29 mouse cellular contexts compared by ENCODE assay signal in genomic region chr5:71606907-71607306, GRCm38 (mm10). TPM values are rescaled to one million over a fixed set of nuclear protein-coding genes. Genes with fewer than 3 reads are reported as not detected.
A peak's percentile ranks its signal among the peaks of the same experiment; 100 is the strongest.
DNase-seq lines count a peak whose midpoint lies in the region; ATAC-seq and TF ChIP-seq lines count a peak whose summit lies in the region.
"Had no signal": no experiment of that assay in that cellular context is flagged by ENCODE, and none has a peak within 500 bp of the region (broad histone marks: within the 10 kb centered on the region; RNA-seq: fewer than 3 reads in every experiment).

No protein-coding gene starts in this region.

- H3K27ac ChIP-seq in forebrain, embryonic 16.5 days (ENCODE audit: low read length) = no peak overlapping the region
- H3K27ac ChIP-seq in forebrain, postnatal 0 days (ENCODE audit: low read depth, low read length) = no peak overlapping the region
- H3K27ac ChIP-seq in heart, embryonic 16.5 days (ENCODE audit: low read length) = peak overlapping the region; percentile 29; the same call in 1 of the 2 replicates
- no peak overlapping the region; the same call in 1 of the 2 replicates for H3K27ac ChIP-seq in heart, embryonic 10.5 days
- peak overlapping the region; percentile 41; the same call in 1 of the 2 replicates for H3K27ac ChIP-seq in left cerebral cortex, adult 2 months
- H3K27ac ChIP-seq in limb, embryonic 10.5 days = no peak overlapping the region
- H3K27ac ChIP-seq: embryonic facial prominence, embryonic 10.5 days; liver, embryonic 15.5 days; lung, embryonic 15.5 days; stomach, embryonic 15.5 days had no signal

- no peak overlapping the region for H3K4me2 ChIP-seq in forebrain, embryonic 16.5 days (ENCODE audit: low read length)
- no peak overlapping the region for H3K4me2 ChIP-seq in forebrain, postnatal 0 days (ENCODE audit: low read depth)
- 0 out of 2 replicates have a peak overlapping the region, but pooled peaks have one; percentile 15 for H3K4me2 ChIP-seq in heart, embryonic 16.5 days (ENCODE audit: low read depth, low read length)
- H3K4me2 ChIP-seq: liver, embryonic 15.5 days; lung, embryonic 15.5 days; stomach, embryonic 15.5 days had no signal

- no peak for TF ChIP-seq POLR2A in brain, embryonic 14.5 days (IDR thresholded peaks at IDR 0.05; ENCODE audit: borderline replicate concordance, extremely low read depth, insufficient read depth, insufficient read length, poor library complexity, severe bottlenecking)

- ATAC-seq in forebrain, embryonic 16.5 days = peak; percentile 47; the same call in 1 of the 2 replicates
- no peak for ATAC-seq in forebrain, postnatal 0 days
- no peak for ATAC-seq in heart, embryonic 16.5 days (replicated peaks; ENCODE audit: extremely low read depth, insufficient read depth, low FRiP score)
- ATAC-seq: hindbrain, embryonic 16.5 days; intestine, embryonic 16.5 days; midbrain, embryonic 16.5 days had no signal

- intact Hi-C loops in left cerebral cortex, adult 2 months (cut with DNase I) = no loop called here

- H3K9ac ChIP-seq in forebrain, embryonic 16.5 days (replicated peaks; ENCODE audit: low read depth, low read length) = no peak overlapping the region
- H3K9ac ChIP-seq in forebrain, postnatal 0 days = no peak overlapping the region
- no peak overlapping the region for H3K9ac ChIP-seq in heart, embryonic 16.5 days (ENCODE audit: low read length)
- H3K9ac ChIP-seq: liver, embryonic 15.5 days; lung, embryonic 15.5 days; stomach, embryonic 15.5 days had no signal

- no peak overlapping the region for H3K4me3 ChIP-seq in forebrain, embryonic 16.5 days (replicated peaks; ENCODE audit: low read length)
- H3K4me3 ChIP-seq in forebrain, postnatal 0 days (ENCODE audit: low read depth, low read length) = no peak overlapping the region
- no peak overlapping the region for H3K4me3 ChIP-seq in heart, embryonic 16.5 days (ENCODE audit: low read length)
- H3K4me3 ChIP-seq in heart, embryonic 10.5 days = no peak overlapping the region
- no peak overlapping the region for H3K4me3 ChIP-seq in left cerebral cortex, adult 2 months
- H3K4me3 ChIP-seq in limb, embryonic 10.5 days = no peak overlapping the region
- H3K4me3 ChIP-seq: embryonic facial prominence, embryonic 10.5 days; liver, embryonic 15.5 days; lung, embryonic 15.5 days; megakaryocyte, embryonic 14.5 days; stomach, embryonic 15.5 days had no signal

- H3K9me3 ChIP-seq in forebrain, embryonic 16.5 days (ENCODE audit: control insufficient read depth, low read length) = no peaks in the 10 kb centered on the region
- H3K9me3 ChIP-seq in forebrain, postnatal 0 days (ENCODE audit: low read length) = no peaks in the 10 kb centered on the region
- no peaks in the 10 kb centered on the region for H3K9me3 ChIP-seq in heart, embryonic 16.5 days (replicated peaks; ENCODE audit: control insufficient read depth, low read length)
- no peaks in the 10 kb centered on the region for H3K9me3 ChIP-seq in heart, embryonic 10.5 days
- no peaks in the 10 kb centered on the region for H3K9me3 ChIP-seq in limb, embryonic 10.5 days (replicated peaks)
- H3K9me3 ChIP-seq: embryonic facial prominence, embryonic 10.5 days; liver, embryonic 15.5 days; lung, embryonic 15.5 days; megakaryocyte, embryonic 14.5 days; stomach, embryonic 15.5 days had no signal

- H3K27me3 ChIP-seq in forebrain, embryonic 16.5 days (replicated peaks; ENCODE audit: control insufficient read depth, insufficient read depth, low read length) = no peaks in the 10 kb centered on the region
- H3K27me3 ChIP-seq in forebrain, postnatal 0 days (ENCODE audit: insufficient read depth, low read length) = no peaks in the 10 kb centered on the region
- H3K27me3 ChIP-seq in heart, embryonic 16.5 days (ENCODE audit: control insufficient read depth, insufficient read depth, low read length) = no peaks in the 10 kb centered on the region
- no peaks in the 10 kb centered on the region for H3K27me3 ChIP-seq in heart, embryonic 10.5 days (ENCODE audit: insufficient read depth, poor library complexity, severe bottlenecking)
- no peaks in the 10 kb centered on the region for H3K27me3 ChIP-seq in limb, embryonic 10.5 days (ENCODE audit: low read depth, poor library complexity, severe bottlenecking)
- H3K27me3 ChIP-seq: liver, embryonic 15.5 days; lung, embryonic 15.5 days; megakaryocyte, embryonic 14.5 days; stomach, embryonic 15.5 days had no signal

- no peaks in the 10 kb centered on the region for H3K36me3 ChIP-seq in forebrain, embryonic 16.5 days (ENCODE audit: control insufficient read depth, insufficient read depth)
- no peaks in the 10 kb centered on the region for H3K36me3 ChIP-seq in forebrain, postnatal 0 days (ENCODE audit: insufficient read depth)
- no peaks in the 10 kb centered on the region for H3K36me3 ChIP-seq in heart, embryonic 16.5 days (ENCODE audit: control insufficient read depth, insufficient read depth)
- H3K36me3 ChIP-seq in heart, embryonic 10.5 days = no peaks in the 10 kb centered on the region
- H3K36me3 ChIP-seq in limb, embryonic 10.5 days = no peaks in the 10 kb centered on the region
- H3K36me3 ChIP-seq: embryonic facial prominence, embryonic 10.5 days; liver, embryonic 15.5 days; lung, embryonic 15.5 days; stomach, embryonic 15.5 days had no signal

- 0 out of 2 replicates have a peak, but pooled peaks cover 2% of the 10 kb centered on the region for H3K4me1 ChIP-seq in forebrain, embryonic 16.5 days (replicated peaks; ENCODE audit: control insufficient read depth, insufficient read depth, low read length)
- peaks cover 8% of the 10 kb centered on the region; the same call in 1 of the 2 replicates for H3K4me1 ChIP-seq in forebrain, postnatal 0 days (ENCODE audit: insufficient read depth)
- peaks cover 10% of the 10 kb centered on the region; the same call in 1 of the 2 replicates for H3K4me1 ChIP-seq in heart, embryonic 16.5 days (ENCODE audit: control insufficient read depth, insufficient read depth, low read length)
- H3K4me1 ChIP-seq in heart, embryonic 10.5 days = no peaks in the 10 kb centered on the region; the same call in 1 of the 2 replicates
- no peaks in the 10 kb centered on the region for H3K4me1 ChIP-seq in limb, embryonic 10.5 days
- H3K4me1 ChIP-seq: liver, embryonic 15.5 days; lung, embryonic 15.5 days; megakaryocyte, embryonic 14.5 days; stomach, embryonic 15.5 days had no signal

- DNase-seq in forebrain, postnatal 0 days = no peak
- no peak for DNase-seq in heart, embryonic 10.5 days (ENCODE audit: low spot score)
- no peak for DNase-seq in left cerebral cortex, adult 2 months (ENCODE audit: extremely low spot score in 1 of 2, low spot score in 2 of 2)
- DNase-seq in left cerebral cortex, adult 11 months (ENCODE audit: low spot score) = no peak
- DNase-seq in brain, embryonic 14.5 days (ENCODE audit: low read depth) = peak; percentile 54
- no peak for DNase-seq in limb, embryonic 10.5 days (ENCODE audit: low spot score)
- DNase-seq: adrenal gland, postnatal 10 days; cerebellum, adult 9-11 months; gastrocnemius, postnatal 36 days; heart, postnatal 14 days; kidney, postnatal 36 days; left cerebral cortex, postnatal 4 days; liver; lung, postnatal 36 days; right cerebral cortex, adult 18-20 months; thymus, postnatal 25 days had no signal

- no peak for TF ChIP-seq CTCF in forebrain, postnatal 0 days (IDR thresholded peaks at IDR 0.05; ENCODE audit: low read depth)
- no peak for TF ChIP-seq CTCF in left cerebral cortex, adult 2 months (IDR thresholded peaks at IDR 0.05)
- no peak for TF ChIP-seq CTCF in brain, embryonic 14.5 days (IDR thresholded peaks at IDR 0.05; ENCODE audit: borderline replicate concordance, extremely low read depth, insufficient read depth, insufficient read length)

- whole genome bisulfite sequencing in forebrain, embryonic 16.5 days = 53% methylated on average over 4 of the region's 4 CpGs
- WGBS in forebrain, postnatal 0 days = 52% methylated on average over 4 of the region's 4 CpGs
- WGBS in heart, embryonic 16.5 days = 54% methylated on average over 4 of the region's 4 CpGs
- WGBS in heart, embryonic 10.5 days = 62% methylated on average over 4 of the region's 4 CpGs
- WGBS in limb, embryonic 10.5 days = 80% methylated on average over 4 of the region's 4 CpGs

RNA-seq across cellular contexts. Expression of gene Gabrb1, which starts 51.0 kb away (rescaled TPM):
- 19.1 and 24.8 TPM in 2 replicates for polyA plus RNA-seq in forebrain, embryonic 16.5 days (2015; fragmentation: Nextera tagmentation; extraction: Ambion mirVana)
- total RNA-seq in forebrain, postnatal 0 days (2014; rRNA removed) = 14.2 and 19.9 TPM in 2 replicates
- 17.6 and 42.0 TPM in 2 replicates for polyA plus RNA-seq in forebrain, postnatal 0 days (2015; fragmentation: Nextera tagmentation; extraction: Ambion mirVana)
- polyA plus RNA-seq in heart, embryonic 16.5 days (2015; fragmentation: Nextera tagmentation; extraction: Ambion mirVana) = 0.43 and 0.90 TPM in 2 replicates
- 0.30 and 0.92 TPM in 2 replicates for polyA plus RNA-seq in heart, embryonic 10.5 days (2016; fragmentation: Nextera tagmentation; extraction: Ambion mirVana)
- 10 to 100 TPM; 92.5 to 95.1 TPM for total RNA-seq in left cerebral cortex, adult 2 months (2021)
- polyA plus RNA-seq in brain, embryonic 14.5 days (2012; rRNA removed) = 2.8 and 4.3 TPM in 2 replicates
- polyA plus RNA-seq in limb, embryonic 10.5 days (2016; fragmentation: Nextera tagmentation; extraction: Ambion mirVana) = 0.01 and 0.04 TPM in 2 replicates
- total RNA-seq: common myeloid progenitor, adult 5-6 weeks; gastrocnemius, postnatal 36 days had no signal

RNA-seq across cellular contexts. Expression of gene Gabra4, which starts 51.2 kb away (rescaled TPM):
- 16.4 and 23.4 TPM in 2 replicates for polyA plus RNA-seq in forebrain, embryonic 16.5 days (2015; fragmentation: Nextera tagmentation; extraction: Ambion mirVana)
- 22.2 and 25.9 TPM in 2 replicates for total RNA-seq in forebrain, postnatal 0 days (2014; rRNA removed)
- 25.8 and 35.1 TPM in 2 replicates for polyA plus RNA-seq in forebrain, postnatal 0 days (2015; fragmentation: Nextera tagmentation; extraction: Ambion mirVana)
- polyA plus RNA-seq in heart, embryonic 16.5 days (2015; fragmentation: Nextera tagmentation; extraction: Ambion mirVana) = 2.4 and 3.3 TPM in 2 replicates
- polyA plus RNA-seq in heart, embryonic 10.5 days (2016; fragmentation: Nextera tagmentation; extraction: Ambion mirVana) = 4.9 and 7.4 TPM in 2 replicates
- total RNA-seq in left cerebral cortex, adult 2 months (2021) = 100 to 1,000 TPM in 1 of 2 experiments, 10 to 100 TPM in 1; 93.8 to 117 TPM
- 5.2 and 6.3 TPM in 2 replicates for polyA plus RNA-seq in brain, embryonic 14.5 days (2012; rRNA removed)
- polyA plus RNA-seq in limb, embryonic 10.5 days (2016; fragmentation: Nextera tagmentation; extraction: Ambion mirVana) = 1.6 TPM in 2 replicates
- total RNA-seq: common myeloid progenitor, adult 5-6 weeks; gastrocnemius, adult 18-20 months; gastrocnemius, postnatal 36 days had no signal

RNA-seq across cellular contexts. Expression of gene Cox7b2, which starts 58.9 kb away (rescaled TPM):
- 0.72 TPM in 1 of 2 replicates, not detected in the other for polyA plus RNA-seq in forebrain, embryonic 16.5 days (2015; fragmentation: Nextera tagmentation; extraction: Ambion mirVana)
- total RNA-seq in forebrain, postnatal 0 days (2014; rRNA removed) = not detected in 2 replicates
- polyA plus RNA-seq in forebrain, postnatal 0 days (2015; fragmentation: Nextera tagmentation; extraction: Ambion mirVana) = 0.63 and 0.68 TPM in 2 replicates
- polyA plus RNA-seq in heart, embryonic 16.5 days (2015; fragmentation: Nextera tagmentation; extraction: Ambion mirVana) = not detected in 2 replicates
- 0.58 TPM in 1 of 2 replicates, not detected in the other for polyA plus RNA-seq in heart, embryonic 10.5 days (2016; fragmentation: Nextera tagmentation; extraction: Ambion mirVana)
- not detected for total RNA-seq in left cerebral cortex, adult 2 months (2021)
- polyA plus RNA-seq in brain, embryonic 14.5 days (2012; rRNA removed) = 0.21 and 0.33 TPM in 2 replicates
- polyA plus RNA-seq in limb, embryonic 10.5 days (2016; fragmentation: Nextera tagmentation; extraction: Ambion mirVana) = not detected in 2 replicates
- total RNA-seq: adrenal gland, postnatal 10 days; common myeloid progenitor, adult 5-6 weeks; gastrocnemius, adult 18-20 months; gastrocnemius, postnatal 36 days; heart, postnatal 14 days; left cerebral cortex, postnatal 4 days had no signal
- polyA plus RNA-seq: embryonic facial prominence, embryonic 10.5 days; intestine, embryonic 16.5 days; kidney, embryonic 14.5 days; liver, embryonic 15.5 days; stomach, embryonic 15.5 days had no signal

Comparison
In these comparisons a context has a peak if more than half of its experiments do, and no peak if none do; other contexts are left out.
1. H3K27ac ChIP-seq: peak in heart, embryonic 16.5 days (single experiment) and left cerebral cortex, adult 2 months (single experiment); none in forebrain, embryonic 16.5 days (single experiment), forebrain, postnatal 0 days (single experiment), heart, embryonic 10.5 days (single experiment) and limb, embryonic 10.5 days (single experiment).